Mouse (Mus musculus): ENCODE measurements around the gene Tspyl4. TPM values are rescaled to one million over a fixed set of nuclear protein-coding genes. Genes with fewer than 3 reads are reported as not detected.

The Tspyl4 gene
- polyA plus RNA-seq (2021; fragmentation: Nextera tagmentation) = 218 and 252 TPM in 2 replicates
- long read RNA-seq, experiment 1, transcript Tspyl4-202 (2 exons, 560 nt) = minor isoform, 333 of 1,678 reads
- long read RNA-seq, experiment 1, transcript Tspyl4-201 (1 exons, 3,879 nt) = major isoform, 1,309 of 1,678 reads
- long read RNA-seq, experiment 1, partial matches to known transcripts = 0 of 1,678 reads
- long read RNA-seq, experiment 1, other reads (novel, unspliced or antisense) = 36 of 1,678 reads
- long read RNA-seq, experiment 2, transcript Tspyl4-202 (2 exons, 560 nt) = minor isoform, 54 of 294 reads
- long read RNA-seq, experiment 2, transcript Tspyl4-201 (1 exons, 3,879 nt) = major isoform, 235 of 294 reads
- long read RNA-seq, experiment 2, partial matches to known transcripts = 0 of 294 reads
- long read RNA-seq, experiment 2, other reads (novel, unspliced or antisense) = 5 of 294 reads

DNA sequence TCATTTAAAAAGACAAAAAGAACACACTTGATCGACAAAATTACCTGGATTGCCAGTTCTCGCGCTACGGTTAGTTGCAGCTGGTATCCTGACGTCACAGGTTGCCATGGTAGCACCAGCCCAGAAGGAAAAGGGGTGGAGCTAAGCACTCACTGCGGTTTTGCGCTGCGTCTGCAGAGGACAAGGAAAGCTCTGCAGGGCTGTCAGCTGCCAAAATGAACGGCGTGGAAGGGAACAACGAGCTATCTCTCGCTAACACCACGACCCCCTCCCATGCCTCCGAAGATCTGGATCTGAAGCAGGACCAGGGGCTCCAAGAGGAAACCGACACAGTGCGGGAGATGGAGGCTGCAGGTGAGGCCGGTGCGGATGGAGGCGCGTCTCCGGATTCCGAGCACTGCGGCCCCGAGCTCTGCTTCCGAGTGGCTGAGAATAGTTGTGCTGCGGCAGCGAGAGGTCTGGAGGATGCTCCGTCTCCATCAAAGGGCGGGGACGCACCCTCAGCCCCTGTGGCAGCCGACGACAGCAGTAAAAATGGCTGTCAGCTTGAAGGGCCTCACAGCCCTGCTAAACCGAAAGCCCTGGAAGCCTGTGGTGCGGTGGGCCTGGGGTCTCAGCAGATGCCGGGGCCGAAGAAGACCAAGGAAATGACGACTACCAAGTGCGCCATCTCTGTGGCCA lies at the start of gene Tspyl4:
Gene Tspyl4, plus strand, starts transcription at position 144 of the 681 bp plus-strand sequence.

GRCm38 (mm10) chr10:34281962-34282388 lies 15.3 kb upstream of the Tspyl4 start, which contains the start of gene Tspyl1:
Gene Tspyl1 (plus strand): TSS chr10:34282190.

Other genes starting within 250 kb of the Tspyl4 start
- gene Calhm5, start 200.9 kb upstream of the Tspyl4 start, polyA plus RNA-seq (2021; fragmentation: Nextera tagmentation) = 3.3 and 3.4 TPM in 2 replicates
- 1.2 and 1.3 TPM in 2 replicates for gene Calhm6, start 169.5 kb upstream of the Tspyl4 start, polyA plus RNA-seq (2021; fragmentation: Nextera tagmentation)
- 1.4 TPM in 2 replicates for gene Dse, start 89.7 kb upstream of the Tspyl4 start, polyA plus RNA-seq (2021; fragmentation: Nextera tagmentation)
- gene Tspyl1, start 15.3 kb upstream of the Tspyl4 start, polyA plus RNA-seq (2021; fragmentation: Nextera tagmentation) = 167 and 176 TPM in 2 replicates
- 0.10 and 0.12 TPM in 2 replicates for gene Col10a1, start 92.5 kb downstream of the Tspyl4 start, polyA plus RNA-seq (2021; fragmentation: Nextera tagmentation)
- gene Nt5dc1, start 121.1 kb downstream of the Tspyl4 start, polyA plus RNA-seq (2021; fragmentation: Nextera tagmentation) = 1.6 and 1.8 TPM in 2 replicates
- 0.13 and 0.23 TPM in 2 replicates for gene Frk, start 186.0 kb downstream of the Tspyl4 start, polyA plus RNA-seq (2021; fragmentation: Nextera tagmentation)

Data from left cerebral cortex, adult 6 months (tissue).